Mouse (Mus musculus) heart, postnatal 14 days (tissue): ENCODE results near the gene Slc1a3. TPM values are rescaled to one million over a fixed set of nuclear protein-coding genes. Genes with fewer than 3 reads are reported as not detected.

Experiments
- DNase-seq, 2 experiments: peaks; one replicate each; pipeline ENCODE4 v3.0.0; 2021 to 2022
- intact Hi-C: fragments of 180-260 bp; cut with DNase I; formaldehyde crosslinking; loops from one replicate; pipeline ENCODE4 v1.15.1; 2025
- total RNA-seq, 2 experiments: library from RNA; stranded (reverse); gene quantifications; 2 replicates each; pipeline ENCODE4 v1.2.3; 2021

The Slc1a3 gene
- total RNA-seq, 2 experiments from 2014 or later: 1.9 to 3.2 TPM

GRCm38 (mm10) chr15:8663348-8664099, 47.0 kb downstream of the Slc1a3 start:
- DNase-seq: peak; percentile 70 to 72
- intact Hi-C loops: no loop called here

- intact Hi-C loops: no loop called here
- no peak for DNase-seq
These were observed 48.7 kb downstream of the Slc1a3 start for GRCm38 (mm10) chr15:8661856-8662255.

GRCm38 (mm10) chr15:8659977-8660376, 50.6 kb downstream of the Slc1a3 start:
- intact Hi-C loops: no loop called here
- DNase-seq: no peak

GRCm38 (mm10) chr15:8659483-8659971, 51.0 kb downstream of the Slc1a3 start:
- intact Hi-C loops: no loop called here

GRCm38 (mm10) chr15:8658086-8658980, 52.2 kb downstream of the Slc1a3 start:
- intact Hi-C loops: no loop called here
- DNase-seq: peak; percentile 38 to 63

More at GRCm38 (mm10) chr15:8659483-8659971, 51.0 kb downstream of the Slc1a3 start:
- DNase-seq: no peak

GRCm38 (mm10) chr15:8655251-8655650, 55.3 kb downstream of the Slc1a3 start:
- intact Hi-C loops: no loop called here
- no peak for DNase-seq

GRCm38 (mm10) chr15:8652637-8653036, 57.9 kb downstream of the Slc1a3 start:
- no peak for DNase-seq
- intact Hi-C loops: no loop called here

GRCm38 (mm10) chr15:8643997-8644692, 66.4 kb downstream of the Slc1a3 start:
- intact Hi-C loops: no loop called here
- DNase-seq: no peak

GRCm38 (mm10) chr15:8639856-8640255, 70.7 kb downstream of the Slc1a3 start:
- intact Hi-C loops: no loop called here
- no peak for DNase-seq

GRCm38 (mm10) chr15:8638568-8639325, 71.8 kb downstream of the Slc1a3 start:
- intact Hi-C loops: no loop called here
- DNase-seq: peak; percentile 45 to 52

- no peak for DNase-seq
These were observed 73.3 kb downstream of the Slc1a3 start for GRCm38 (mm10) chr15:8637283-8637682.

GRCm38 (mm10) chr15:8635974-8636373, 74.6 kb downstream of the Slc1a3 start:
- intact Hi-C loops: no loop called here
- DNase-seq: no peak

More at GRCm38 (mm10) chr15:8637283-8637682, 73.3 kb downstream of the Slc1a3 start:
- intact Hi-C loops: no loop called here

GRCm38 (mm10) chr15:8634807-8635206, 75.8 kb downstream of the Slc1a3 start:
- DNase-seq: no peak
- intact Hi-C loops: no loop called here

GRCm38 (mm10) chr15:8634355-8634754, 76.2 kb downstream of the Slc1a3 start:
- intact Hi-C loops: no loop called here
- no peak for DNase-seq

- intact Hi-C loops: no loop called here
These were observed 77.2 kb downstream of the Slc1a3 start for GRCm38 (mm10) chr15:8633375-8633774.

GRCm38 (mm10) chr15:8632361-8632760, 78.2 kb downstream of the Slc1a3 start:
- intact Hi-C loops: no loop called here
- no peak for DNase-seq

More at GRCm38 (mm10) chr15:8633375-8633774, 77.2 kb downstream of the Slc1a3 start:
- peak; percentile 51 to 58 for DNase-seq

- peak; percentile 75 to 82 for DNase-seq
- intact Hi-C loops: loop anchor here (1.0 kb wide), 1 partner anchor 256 kb away; no protein-coding TSS in a partner anchor
These were observed 81.2 kb downstream of the Slc1a3 start for GRCm38 (mm10) chr15:8629317-8629831.

- no peak for DNase-seq
- intact Hi-C loops: no loop called here
These were observed 82.4 kb downstream of the Slc1a3 start for GRCm38 (mm10) chr15:8628150-8628549.

GRCm38 (mm10) chr15:8627097-8627537, 83.4 kb downstream of the Slc1a3 start:
- intact Hi-C loops: no loop called here
- peak; percentile 59 to 71 for DNase-seq
